Mouse (Mus musculus) megakaryocyte, embryonic 14.5 days (primary cell): ENCODE results near the gene Emc7.

Source experiments
- FLI1 ChIP-seq: IDR thresholded peaks from 2 replicates; pipeline ENCODE4 v1.6.1; 2012; ENCODE audit warnings: low read length, inconsistent platforms, mixed read lengths
- GATA1 ChIP-seq: IDR thresholded peaks from 3 replicates; pipeline ENCODE4 v1.6.1; 2012; ENCODE audit warnings: mixed read lengths, low read length, inconsistent platforms, borderline replicate concordance

GRCm38 (mm10) chr2:112474997-112475724 is 20.4 kb downstream of the Emc7 start:
- no peak for TF ChIP-seq GATA1
- TF ChIP-seq FLI1: no peak
